Mouse (Mus musculus): ENCODE results near the gene Selenon. TPM values are rescaled to one million over a fixed set of nuclear protein-coding genes. Genes with fewer than 3 reads are reported as not detected.

Selenon gene
- polyA plus RNA-seq, 1 experiment from 2014 or later: 7.5 TPM

GRCm38 (mm10) chr4:134577281-134577680, 25.3 kb upstream of the Selenon start:
- 60% methylated on average over 2 of the region's 2 CpGs for WGBS
- H3K4me3 ChIP-seq: no peak overlapping the region
- peaks cover 36% of the 10 kb centered on the region for H3K4me1 ChIP-seq
- H3K27me3 ChIP-seq (replicated peaks): no peaks in the 10 kb centered on the region
- no peak overlapping the region for H3K4me2 ChIP-seq
- no peaks in the 10 kb centered on the region for H3K9me3 ChIP-seq
- no peak overlapping the region for H3K27ac ChIP-seq (replicated peaks)
- H3K36me3 ChIP-seq: peaks cover 23% of the 10 kb centered on the region
- no peak overlapping the region for H3K9ac ChIP-seq
- no peak for ATAC-seq (ENCODE audit: extremely low read depth, insufficient number of reproducible peaks, low FRiP score, low TSS enrichment)

DNA sequence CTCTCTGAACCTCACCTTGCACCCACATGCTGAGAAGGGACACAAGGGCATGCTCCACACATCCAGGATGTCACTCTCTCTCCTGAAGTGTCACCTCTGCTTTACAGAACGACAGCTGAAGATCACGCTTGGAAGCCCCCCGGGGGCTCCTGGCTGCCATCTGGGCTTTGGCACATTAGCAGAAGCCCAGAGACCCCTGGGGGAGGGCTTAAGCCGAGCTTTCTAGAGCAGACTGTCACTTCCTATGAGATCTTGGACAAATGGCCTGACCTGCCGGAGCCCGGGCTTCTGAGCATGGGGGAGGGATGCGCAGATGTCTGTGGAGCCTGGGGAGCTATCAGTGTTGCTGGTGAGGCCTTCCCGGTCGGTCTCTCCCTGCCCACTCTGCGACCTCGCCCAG, 23.5 kb upstream of the Selenon start:
- Histone ChIP-seq H3K9ac (no peak overlapping the region), H3K4me2 (no peak overlapping the region), H3K36me3 (peaks cover 23% of the 10 kb centered on the region), H3K27ac (replicated peaks) (no peak overlapping the region), H3K27me3 (replicated peaks) (no peaks in the 10 kb centered on the region), H3K9me3 (no peaks in the 10 kb centered on the region), H3K4me1 (peaks cover 27% of the 10 kb centered on the region), H3K4me3 (no peak overlapping the region)
- ATAC-seq (ENCODE audit: extremely low read depth, insufficient number of reproducible peaks, low FRiP score, low TSS enrichment): no peak
- 41% methylated on average over 11 of the region's 11 CpGs for WGBS

DNA sequence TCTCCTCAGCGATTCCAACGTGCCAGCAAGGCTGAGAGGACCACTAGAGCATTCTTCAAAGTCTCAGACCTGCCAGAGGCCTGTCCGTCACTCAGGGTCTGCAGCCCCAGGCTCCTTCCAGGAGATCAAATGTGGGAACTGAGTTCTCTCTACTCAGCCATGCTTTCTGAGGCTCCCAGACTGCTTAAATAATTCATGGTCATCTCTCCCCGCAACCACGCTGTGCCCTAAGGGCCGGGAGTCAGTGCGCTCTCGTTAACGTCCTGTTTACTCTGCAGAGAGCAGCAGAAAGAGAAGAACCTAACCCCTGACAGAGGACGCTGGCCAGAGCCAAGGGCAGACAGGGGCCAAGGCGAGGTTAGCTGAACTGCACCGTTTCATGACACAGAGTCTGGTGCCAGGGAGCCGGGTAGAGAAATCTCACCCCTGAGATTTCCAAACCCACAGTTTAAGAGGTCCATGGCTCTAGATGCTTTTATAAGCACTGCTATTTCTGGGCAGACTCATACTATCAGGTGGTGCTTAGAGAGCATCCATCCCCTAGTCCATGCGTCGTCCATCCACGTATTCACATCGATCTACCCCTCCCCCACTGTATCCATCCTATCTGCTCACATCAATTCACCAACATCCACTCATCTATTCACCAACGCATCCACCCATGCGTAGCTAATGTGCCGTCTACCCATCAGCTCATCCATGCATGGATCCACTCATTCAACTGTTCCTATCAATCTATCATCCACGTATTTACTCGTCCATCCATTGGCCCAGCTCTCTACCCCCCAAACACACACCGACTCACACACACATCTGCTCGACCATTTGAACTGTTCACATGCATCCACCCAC, 20.7 kb upstream of the Selenon start:
- Histone ChIP-seq H3K9ac (no peak overlapping the region), H3K4me3 (no peak overlapping the region), H3K4me2 (no peak overlapping the region), H3K27me3 (replicated peaks) (no peaks in the 10 kb centered on the region), H3K27ac (replicated peaks) (no peak overlapping the region), H3K4me1 (no peaks in the 10 kb centered on the region), H3K9me3 (no peaks in the 10 kb centered on the region), H3K36me3 (peaks cover 44% of the 10 kb centered on the region)
- 76% methylated on average over 24 of the region's 24 CpGs for WGBS
- no peak for ATAC-seq (ENCODE audit: extremely low read depth, insufficient number of reproducible peaks, low FRiP score, low TSS enrichment)

- Histone ChIP-seq H3K9ac (no peak overlapping the region), H3K4me1 (no peaks in the 10 kb centered on the region), H3K4me2 (no peak overlapping the region), H3K27me3 (replicated peaks) (no peaks in the 10 kb centered on the region), H3K36me3 (peaks cover 55% of the 10 kb centered on the region), H3K9me3 (no peaks in the 10 kb centered on the region), H3K4me3 (no peak overlapping the region), H3K27ac (replicated peaks) (no peak overlapping the region)
- 77% methylated on average over 14 of the region's 14 CpGs for WGBS
- ATAC-seq (ENCODE audit: extremely low read depth, insufficient number of reproducible peaks, low FRiP score, low TSS enrichment): no peak
Measured at GRCm38 (mm10) chr4:134570704-134571451, 18.9 kb upstream of the Selenon start.

DNA sequence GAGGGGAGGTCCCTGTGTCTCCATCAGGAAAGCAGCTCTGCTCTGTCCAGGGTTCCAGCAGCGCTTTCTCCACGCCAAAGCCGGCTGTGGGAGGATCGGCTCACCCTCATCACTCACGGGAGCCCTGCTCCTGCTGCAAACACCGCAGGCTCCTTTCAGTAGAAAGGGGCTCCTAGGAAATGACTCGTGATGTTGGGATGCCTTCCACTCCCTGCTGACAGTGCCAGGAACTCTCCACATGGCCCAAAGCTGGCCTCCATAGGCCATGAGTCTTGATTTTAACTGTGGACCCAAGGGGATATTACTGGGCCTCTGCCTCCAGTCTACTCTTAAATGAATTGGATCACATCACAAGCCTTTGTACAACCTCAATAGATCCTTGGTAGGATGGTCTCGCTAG, 17.9 kb upstream of the Selenon start:
- no peak overlapping the region for H3K4me2 ChIP-seq
- 72% methylated on average over 8 of the region's 8 CpGs for WGBS
- H3K4me3 ChIP-seq: no peak overlapping the region
- H3K36me3 ChIP-seq: peaks cover 57% of the 10 kb centered on the region
- H3K27me3 ChIP-seq (replicated peaks): no peaks in the 10 kb centered on the region
- H3K9me3 ChIP-seq: no peaks in the 10 kb centered on the region
- no peak for ATAC-seq (ENCODE audit: extremely low read depth, insufficient number of reproducible peaks, low FRiP score, low TSS enrichment)
- H3K9ac ChIP-seq: no peak overlapping the region
- no peak overlapping the region for H3K27ac ChIP-seq (replicated peaks)
- H3K4me1 ChIP-seq: no peaks in the 10 kb centered on the region

- Histone ChIP-seq H3K36me3 (peaks cover 57% of the 10 kb centered on the region), H3K27me3 (replicated peaks) (no peaks in the 10 kb centered on the region), H3K4me2 (no peak overlapping the region), H3K27ac (replicated peaks) (no peak overlapping the region), H3K4me3 (no peak overlapping the region), H3K9me3 (no peaks in the 10 kb centered on the region), H3K9ac (no peak overlapping the region), H3K4me1 (no peaks in the 10 kb centered on the region)
- 76% methylated on average over 6 of the region's 6 CpGs for WGBS
- ATAC-seq (ENCODE audit: extremely low read depth, insufficient number of reproducible peaks, low FRiP score, low TSS enrichment): no peak
Measured at GRCm38 (mm10) chr4:134569205-134569604, 17.2 kb upstream of the Selenon start.

- Histone ChIP-seq H3K27me3 (replicated peaks) (no peaks in the 10 kb centered on the region), H3K36me3 (peaks cover 61% of the 10 kb centered on the region), H3K4me2 (no peak overlapping the region), H3K4me3 (no peak overlapping the region), H3K9ac (no peak overlapping the region), H3K9me3 (no peaks in the 10 kb centered on the region), H3K27ac (replicated peaks) (no peak overlapping the region), H3K4me1 (no peaks in the 10 kb centered on the region)
- ATAC-seq (ENCODE audit: extremely low read depth, insufficient number of reproducible peaks, low FRiP score, low TSS enrichment): no peak
- WGBS: 49% methylated on average over 19 of the region's 19 CpGs
Measured at GRCm38 (mm10) chr4:134567377-134568226, 15.6 kb upstream of the Selenon start.

DNA sequence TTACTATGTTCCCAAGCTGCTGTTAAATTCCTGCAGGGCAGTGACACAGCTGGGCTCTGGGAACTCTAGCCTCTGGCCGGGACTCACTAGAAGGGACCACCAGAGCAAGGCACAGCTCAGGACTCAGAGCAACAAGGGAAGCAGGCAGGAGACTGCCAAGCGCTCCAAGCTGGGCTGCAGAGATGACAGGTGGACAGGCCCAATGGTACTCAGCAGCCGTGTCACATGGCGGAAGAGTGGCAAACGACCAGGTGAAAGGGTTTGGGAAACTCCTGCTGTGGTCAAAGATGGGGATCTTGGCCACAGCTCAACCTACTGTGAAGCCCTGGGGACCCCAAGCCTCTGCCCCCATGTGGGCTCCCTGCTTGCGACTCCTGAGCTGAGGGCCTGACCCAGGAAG, 12.1 kb upstream of the Selenon start:
- Histone ChIP-seq H3K4me3 (no peak overlapping the region), H3K9ac (no peak overlapping the region), H3K36me3 (peaks cover 69% of the 10 kb centered on the region), H3K4me1 (no peaks in the 10 kb centered on the region), H3K27me3 (replicated peaks) (no peaks in the 10 kb centered on the region), H3K4me2 (no peak overlapping the region), H3K9me3 (no peaks in the 10 kb centered on the region), H3K27ac (replicated peaks) (no peak overlapping the region)
- no peak for ATAC-seq (ENCODE audit: extremely low read depth, insufficient number of reproducible peaks, low FRiP score, low TSS enrichment)
- whole genome bisulfite sequencing: 81% methylated on average over 6 of the region's 6 CpGs

GRCm38 (mm10) chr4:134563624-134564023, 11.7 kb upstream of the Selenon start:
- Histone ChIP-seq H3K27me3 (replicated peaks) (no peaks in the 10 kb centered on the region), H3K9ac (no peak overlapping the region), H3K27ac (replicated peaks) (no peak overlapping the region), H3K4me1 (peaks cover 2% of the 10 kb centered on the region; the same call in 1 of the 2 replicates), H3K4me2 (no peak overlapping the region), H3K4me3 (no peak overlapping the region), H3K9me3 (no peaks in the 10 kb centered on the region), H3K36me3 (peaks cover 65% of the 10 kb centered on the region)
- WGBS: 67% methylated on average over 16 of the region's 16 CpGs
- ATAC-seq (ENCODE audit: extremely low read depth, insufficient number of reproducible peaks, low FRiP score, low TSS enrichment): no peak

DNA sequence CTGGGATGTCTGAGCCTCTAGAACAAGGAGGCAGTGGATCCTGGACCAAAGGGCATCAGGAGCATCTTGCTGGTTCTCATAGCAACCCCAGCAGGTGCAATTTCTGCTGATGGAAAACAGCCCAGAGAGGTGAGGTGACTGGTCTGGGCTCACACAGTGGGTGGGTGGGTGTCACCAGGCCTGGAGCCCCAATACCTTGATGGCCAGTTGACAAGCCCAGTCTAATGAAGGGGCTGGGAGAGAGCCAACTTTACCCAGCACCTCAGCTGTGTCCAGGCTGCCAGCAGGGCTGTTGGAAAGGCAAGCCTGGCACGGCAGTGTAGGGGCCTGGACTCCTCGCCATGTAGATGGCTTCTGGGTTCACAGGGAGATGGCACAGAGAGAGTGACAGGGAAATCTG, 10.0 kb upstream of the Selenon start:
- H3K27me3 ChIP-seq (replicated peaks): no peaks in the 10 kb centered on the region
- H3K36me3 ChIP-seq: peaks cover 55% of the 10 kb centered on the region
- H3K4me3 ChIP-seq: no peak overlapping the region
- no peak overlapping the region for H3K9ac ChIP-seq
- no peak for ATAC-seq (ENCODE audit: extremely low read depth, insufficient number of reproducible peaks, low FRiP score, low TSS enrichment)
- no peak overlapping the region for H3K27ac ChIP-seq (replicated peaks)
- no peak overlapping the region for H3K4me2 ChIP-seq
- peaks cover 14% of the 10 kb centered on the region for H3K4me1 ChIP-seq
- H3K9me3 ChIP-seq: no peaks in the 10 kb centered on the region
- WGBS: 87% methylated on average over 2 of the region's 2 CpGs

DNA sequence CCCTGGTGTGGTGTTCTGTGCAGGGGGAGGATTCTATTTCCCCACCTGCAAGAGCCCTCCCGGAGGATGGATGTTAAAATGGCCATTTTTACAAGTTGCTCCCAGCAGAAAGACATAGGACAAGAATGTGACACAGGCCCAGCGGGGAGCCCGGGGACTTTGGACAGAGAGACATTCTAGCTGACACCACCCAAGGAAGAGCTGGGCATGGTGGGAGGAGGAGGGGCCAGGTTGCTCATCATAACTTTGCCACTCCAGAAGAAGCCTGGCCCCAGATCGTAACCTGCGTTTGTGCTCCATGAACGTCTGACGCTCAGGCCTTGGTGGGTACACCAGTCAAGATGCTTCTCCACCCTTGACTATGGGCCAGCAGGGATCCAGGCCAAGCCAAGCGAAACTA, 8.7 kb upstream of the Selenon start:
- Histone ChIP-seq H3K4me2 (no peak overlapping the region), H3K4me3 (no peak overlapping the region), H3K27ac (replicated peaks) (no peak overlapping the region), H3K36me3 (peaks cover 43% of the 10 kb centered on the region), H3K27me3 (replicated peaks) (no peaks in the 10 kb centered on the region), H3K9me3 (no peaks in the 10 kb centered on the region), H3K4me1 (peaks cover 18% of the 10 kb centered on the region), H3K9ac (no peak overlapping the region)
- WGBS: 85% methylated on average over 8 of the region's 8 CpGs
- no peak for ATAC-seq (ENCODE audit: extremely low read depth, insufficient number of reproducible peaks, low FRiP score, low TSS enrichment)

All from heart, embryonic 13.5 days (tissue).